In genomic region chr2:59997479-59998228, GRCm38 (mm10) we compare ENCODE assay signal across 17 mouse cellular contexts.
DNase-seq lines count a peak whose midpoint lies in the region; ATAC-seq and TF ChIP-seq lines count a peak whose summit lies in the region.
"Had no signal": no experiment of that assay in that cellular context is flagged by ENCODE, and none has a peak within 500 bp of the region (broad histone marks: within the 10 kb centered on the region; RNA-seq: fewer than 3 reads in every experiment).

No protein-coding gene starts in this region.

- H3K4me2 ChIP-seq in lung, embryonic 16.5 days (ENCODE audit: low read depth, low read length), result no peak overlapping the region
- no peak overlapping the region for H3K4me2 ChIP-seq in stomach, postnatal 0 days (replicated peaks; ENCODE audit: low read depth)
- no peak overlapping the region for H3K4me2 ChIP-seq in forebrain, embryonic 16.5 days (ENCODE audit: low read length)
- H3K4me2 ChIP-seq: lung, embryonic 15.5 days; midbrain, embryonic 13.5 days; neural tube, embryonic 15.5 days had no signal

- no peak for TF ChIP-seq CTCF in stomach, postnatal 0 days (IDR thresholded peaks at IDR 0.05; ENCODE audit: low read depth)

- H3K9me3 ChIP-seq in lung, embryonic 16.5 days (ENCODE audit: control insufficient read depth, low read length), result no peaks in the 10 kb centered on the region
- no peaks in the 10 kb centered on the region for H3K9me3 ChIP-seq in limb, embryonic 10.5 days (replicated peaks)
- no peaks in the 10 kb centered on the region for H3K9me3 ChIP-seq in stomach, postnatal 0 days (ENCODE audit: control insufficient read depth, low read length)
- H3K9me3 ChIP-seq in forebrain, embryonic 16.5 days (ENCODE audit: control insufficient read depth, low read length), result no peaks in the 10 kb centered on the region
- H3K9me3 ChIP-seq: lung, embryonic 15.5 days; midbrain, embryonic 13.5 days; neural tube, embryonic 15.5 days had no signal

- WGBS in lung, embryonic 16.5 days, result 68% methylated on average over 7 of the region's 8 CpGs
- 89% methylated on average over 8 of the region's 8 CpGs for WGBS in limb, embryonic 10.5 days
- 58% methylated on average over 7 of the region's 8 CpGs for WGBS in stomach, postnatal 0 days
- 93% methylated on average over 7 of the region's 8 CpGs for WGBS in forebrain, embryonic 16.5 days

- peak; percentile 82 for ATAC-seq in lung, embryonic 16.5 days (ENCODE audit: low read depth)
- ATAC-seq in stomach, postnatal 0 days (ENCODE audit: low FRiP score, low TSS enrichment), result peak; percentile 84
- no peak for ATAC-seq in forebrain, embryonic 16.5 days
- ATAC-seq: activated CD4-positive, CD25-positive, alpha-beta regulatory T cell, adult 4 months; midbrain, embryonic 13.5 days had no signal

- H3K36me3 ChIP-seq in lung, embryonic 16.5 days (ENCODE audit: control insufficient read depth, insufficient read depth, low read length), result no peaks in the 10 kb centered on the region; the same call in 1 of the 2 replicates
- peaks cover 26% of the 10 kb centered on the region for H3K36me3 ChIP-seq in limb, embryonic 10.5 days
- no peaks in the 10 kb centered on the region for H3K36me3 ChIP-seq in stomach, postnatal 0 days (ENCODE audit: control insufficient read depth, insufficient read depth, low read length)
- H3K36me3 ChIP-seq in forebrain, embryonic 16.5 days (ENCODE audit: control insufficient read depth, insufficient read depth), result no peaks in the 10 kb centered on the region
- H3K36me3 ChIP-seq: lung, embryonic 15.5 days; neural tube, embryonic 15.5 days had no signal

- H3K4me3 ChIP-seq in lung, embryonic 16.5 days (ENCODE audit: low read length), result no peak overlapping the region
- H3K4me3 ChIP-seq in limb, embryonic 10.5 days, result no peak overlapping the region
- H3K4me3 ChIP-seq in stomach, postnatal 0 days (ENCODE audit: low read depth, low read length), result no peak overlapping the region
- H3K4me3 ChIP-seq in forebrain, embryonic 16.5 days (replicated peaks; ENCODE audit: low read length), result no peak overlapping the region
- H3K4me3 ChIP-seq: heart, adult 2 months; lung, embryonic 15.5 days; midbrain, embryonic 13.5 days; neural tube, embryonic 15.5 days had no signal

- no peaks in the 10 kb centered on the region for H3K27me3 ChIP-seq in lung, embryonic 16.5 days (ENCODE audit: control insufficient read depth, insufficient read depth, low read depth, low read length)
- H3K27me3 ChIP-seq in limb, embryonic 10.5 days (ENCODE audit: low read depth, poor library complexity, severe bottlenecking), result no peaks in the 10 kb centered on the region
- no peaks in the 10 kb centered on the region for H3K27me3 ChIP-seq in stomach, postnatal 0 days (ENCODE audit: control insufficient read depth, insufficient read depth, low read length)
- no peaks in the 10 kb centered on the region for H3K27me3 ChIP-seq in forebrain, embryonic 16.5 days (replicated peaks; ENCODE audit: control insufficient read depth, insufficient read depth, low read length)
- H3K27me3 ChIP-seq: lung, embryonic 15.5 days; midbrain, embryonic 13.5 days; neural tube, embryonic 15.5 days had no signal

- H3K4me1 ChIP-seq in lung, embryonic 16.5 days (replicated peaks; ENCODE audit: control insufficient read depth, insufficient read depth, low read length), result peaks cover 4% of the 10 kb centered on the region; the same call in 1 of the 2 replicates
- H3K4me1 ChIP-seq in limb, embryonic 10.5 days, result peaks cover 13% of the 10 kb centered on the region
- no peaks in the 10 kb centered on the region for H3K4me1 ChIP-seq in stomach, postnatal 0 days (replicated peaks; ENCODE audit: control insufficient read depth, insufficient read depth)
- no peaks in the 10 kb centered on the region for H3K4me1 ChIP-seq in forebrain, embryonic 16.5 days (replicated peaks; ENCODE audit: control insufficient read depth, insufficient read depth, low read length)

- H3K9ac ChIP-seq in lung, embryonic 16.5 days (ENCODE audit: low read length), result no peak overlapping the region
- no peak overlapping the region for H3K9ac ChIP-seq in stomach, postnatal 0 days (ENCODE audit: low read length)
- H3K9ac ChIP-seq in forebrain, embryonic 16.5 days (replicated peaks; ENCODE audit: low read depth, low read length), result no peak overlapping the region
- H3K9ac ChIP-seq: lung, embryonic 15.5 days; midbrain, embryonic 13.5 days; neural tube, embryonic 15.5 days had no signal

- no peak for DNase-seq in lung, postnatal 14 days
- DNase-seq in induced T-regulatory cell, adult 2 months (ENCODE audit: low read depth), result peak; percentile 13
- peak; percentile 12 for DNase-seq in limb, embryonic 10.5 days (ENCODE audit: low spot score)
- peak; percentile 65 for DNase-seq in stomach, postnatal 0 days (ENCODE audit: low spot score)
- DNase-seq in T-cell, adult 2 months (ENCODE audit: low spot score), result no peak
- DNase-seq: adrenal gland, postnatal 36 days; cerebellum, adult 9-10 months; heart, adult 2 months; kidney, adult 2 months; kidney, postnatal 25 days; thymus, postnatal 4 days had no signal

- H3K27ac ChIP-seq in lung, embryonic 16.5 days (ENCODE audit: low read length), result no peak overlapping the region
- no peak overlapping the region for H3K27ac ChIP-seq in limb, embryonic 10.5 days
- H3K27ac ChIP-seq in stomach, postnatal 0 days (replicated peaks), result no peak overlapping the region
- H3K27ac ChIP-seq in forebrain, embryonic 16.5 days (ENCODE audit: low read length), result no peak overlapping the region
- H3K27ac ChIP-seq: heart, adult 2 months; lung, embryonic 15.5 days; midbrain, embryonic 13.5 days; neural tube, embryonic 15.5 days had no signal

- TF ChIP-seq EP300 in stomach, postnatal 0 days (optimal IDR thresholded peaks at IDR 0.05), result no peak

Comparison
In these comparisons a context has a peak if more than half of its experiments do, and no peak if none do; other contexts are left out.
1. DNase-seq: peak in induced T-regulatory cell, adult 2 months (single experiment), limb, embryonic 10.5 days (single experiment) and stomach, postnatal 0 days (single experiment); none in lung, postnatal 14 days (single experiment) and T-cell, adult 2 months (single experiment).